Mouse (Mus musculus) heart, embryonic 11.5 days (tissue): Measurements from ENCODE around the gene Med22. TPM values are rescaled to one million over a fixed set of nuclear protein-coding genes. Genes with fewer than 3 reads are reported as not detected.

ENCODE experiments used
- ATAC-seq: fragments of 200-750 bp; cut with Nextera tagmentation; replicated peaks from 2 replicates; pipeline ENCODE4 v1.8.0; 2017; ENCODE audit warnings: moderate library complexity; ENCODE audit not compliant: insufficient number of reproducible peaks, low FRiP score, low TSS enrichment
- H3K27ac ChIP-seq: fragments of 300-500 bp; sonication (generic); 2 replicates; pipeline ENCODE4 v1.5.1; 2014; ENCODE audit warnings: mild to moderate bottlenecking, low read depth, low read length
- H3K27me3 ChIP-seq: fragments of 300-500 bp; sonication (generic); 2 replicates; pipeline ENCODE4 v1.6.1; 2014; ENCODE audit warnings: mild to moderate bottlenecking, low read length, mixed read lengths; ENCODE audit not compliant: control insufficient read depth, insufficient read depth
- H3K36me3 ChIP-seq: fragments of 300-500 bp; sonication (generic); 2 replicates; pipeline ENCODE4 v1.6.1; 2014; ENCODE audit warnings: mild to moderate bottlenecking, low read length, moderate library complexity, mixed read lengths; ENCODE audit not compliant: control insufficient read depth, insufficient read depth
- H3K4me1 ChIP-seq: fragments of 300-500 bp; sonication (generic); 2 replicates; pipeline ENCODE4 v1.6.1; 2014; ENCODE audit warnings: low read length; ENCODE audit not compliant: control insufficient read depth, insufficient read depth
- H3K4me2 ChIP-seq: fragments of 300-500 bp; sonication (generic); 2 replicates; pipeline ENCODE4 v1.6.1; 2014; ENCODE audit warnings: mild to moderate bottlenecking, moderate library complexity
- H3K4me3 ChIP-seq: fragments of 300-500 bp; sonication (generic); 2 replicates; pipeline ENCODE4 v1.5.1; 2014; ENCODE audit warnings: low read depth, low read length
- H3K9ac ChIP-seq: fragments of 300-500 bp; sonication (generic); 2 replicates; pipeline ENCODE4 v1.6.1; 2014; ENCODE audit warnings: mild to moderate bottlenecking, low read depth, low read length, moderate library complexity
- H3K9me3 ChIP-seq: fragments of 300-500 bp; sonication (generic); replicated peaks from 2 replicates; pipeline ENCODE4 v1.6.1; 2016; ENCODE audit warnings: low read length; ENCODE audit not compliant: control insufficient read depth
- WGBS: fragments of 180-500 bp; shearing (Covaris S2); extraction: QIAGEN DNeasy Blood & Tissue Kit; methylation state at CpG from one replicate; pipeline ENCODE4 v1.1.7; 2014; ENCODE audit not compliant: insufficient replicate concordance; 5-methylcytosine and 5-hydroxymethylcytosine counted together
- polyA plus RNA-seq: library from polyadenylated mRNA; unstranded; fragments of >200 nt; fragmentation: Nextera tagmentation; extraction: Ambion mirVana; gene quantifications from 2 replicates; pipeline ENCODE4 v1.2.1, GENCODE M21; 2014

Gene Med22
- polyA plus RNA-seq, 1 experiment from 2014 or later = 29.1 TPM

GRCm38 (mm10) chr2:26912253-26912770 lies 1.8 kb upstream of the Med22 start:
- no peaks in the 10 kb centered on the region for H3K27me3 ChIP-seq
- peaks cover 23% of the 10 kb centered on the region for H3K4me1 ChIP-seq
- H3K9ac ChIP-seq = peak overlapping the region; percentile 97
- ATAC-seq = no peak
- H3K4me2 ChIP-seq = peak overlapping the region; percentile 82
- 68% methylated on average over 5 of the region's 5 CpGs for WGBS
- H3K4me3 ChIP-seq = peak overlapping the region; percentile 93
- no peaks in the 10 kb centered on the region for H3K9me3 ChIP-seq
- H3K27ac ChIP-seq = no peak overlapping the region
- H3K36me3 ChIP-seq = peaks cover 25% of the 10 kb centered on the region

GRCm38 (mm10) chr2:26910994-26911765 lies 703 bp upstream of the Med22 start:
- H3K36me3 ChIP-seq = peaks cover 28% of the 10 kb centered on the region
- H3K27me3 ChIP-seq = no peaks in the 10 kb centered on the region
- peak; percentile 37 for ATAC-seq
- peak overlapping the region; percentile 97 for H3K9ac ChIP-seq
- peak overlapping the region; percentile 86 for H3K27ac ChIP-seq
- H3K4me2 ChIP-seq = peak overlapping the region; percentile 82
- peak overlapping the region; percentile 93 for H3K4me3 ChIP-seq
- no peaks in the 10 kb centered on the region for H3K9me3 ChIP-seq
- peaks cover 17% of the 10 kb centered on the region for H3K4me1 ChIP-seq
- 3% methylated on average over 37 of the region's 37 CpGs for WGBS

GRCm38 (mm10) chr2:26909387-26909784 lies 1.1 kb downstream of the Med22 start:
- Histone ChIP-seq H3K4me2 (peak overlapping the region; percentile 81), H3K4me3 (peak overlapping the region; percentile 93), H3K9me3 (no peaks in the 10 kb centered on the region), H3K9ac (peak overlapping the region; percentile 85), H3K27me3 (no peaks in the 10 kb centered on the region), H3K36me3 (peaks cover 32% of the 10 kb centered on the region), H3K4me1 (peaks cover 17% of the 10 kb centered on the region), H3K27ac (no peak overlapping the region)
- ATAC-seq = no peak

GRCm38 (mm10) chr2:26908710-26909386 lies 1.6 kb downstream of the Med22 start:
- H3K9me3 ChIP-seq = no peaks in the 10 kb centered on the region
- H3K4me3 ChIP-seq = peak overlapping the region; percentile 93
- no peak overlapping the region for H3K27ac ChIP-seq
- WGBS = 82% methylated on average over 18 of the region's 18 CpGs
- H3K4me2 ChIP-seq = peak overlapping the region; percentile 81
- H3K27me3 ChIP-seq = no peaks in the 10 kb centered on the region
- no peak for ATAC-seq
- H3K4me1 ChIP-seq = peaks cover 20% of the 10 kb centered on the region
- H3K36me3 ChIP-seq = peaks cover 27% of the 10 kb centered on the region
- peak overlapping the region; percentile 30 for H3K9ac ChIP-seq

- no peak for ATAC-seq
- Histone ChIP-seq H3K4me1 (peaks cover 21% of the 10 kb centered on the region), H3K9me3 (no peaks in the 10 kb centered on the region), H3K9ac (no peak overlapping the region), H3K27me3 (no peaks in the 10 kb centered on the region), H3K27ac (no peak overlapping the region), H3K36me3 (peaks cover 13% of the 10 kb centered on the region), H3K4me2 (no peak overlapping the region), H3K4me3 (no peak overlapping the region)
- 70% methylated on average over 4 of the region's 4 CpGs for WGBS
These were observed 3.4 kb downstream of the Med22 start for GRCm38 (mm10) chr2:26907109-26907508.

- H3K4me2 ChIP-seq = no peak overlapping the region
- WGBS = 90% methylated on average over 3 of the region's 3 CpGs
- H3K9ac ChIP-seq = no peak overlapping the region
- no peaks in the 10 kb centered on the region for H3K9me3 ChIP-seq
- H3K4me1 ChIP-seq = peaks cover 22% of the 10 kb centered on the region
- no peak overlapping the region for H3K4me3 ChIP-seq
- no peaks in the 10 kb centered on the region for H3K27me3 ChIP-seq
- H3K36me3 ChIP-seq = peaks cover 10% of the 10 kb centered on the region; the same call in 1 of the 2 replicates
- H3K27ac ChIP-seq = no peak overlapping the region
- ATAC-seq = no peak
These were observed 4.0 kb downstream of the Med22 start for GRCm38 (mm10) chr2:26906431-26906830.

- H3K27ac ChIP-seq = no peak overlapping the region
- 78% methylated on average over 2 of the region's 2 CpGs for WGBS
- H3K9me3 ChIP-seq = no peaks in the 10 kb centered on the region
- peaks cover 10% of the 10 kb centered on the region; the same call in 1 of the 2 replicates for H3K36me3 ChIP-seq
- no peak overlapping the region for H3K4me3 ChIP-seq
- no peak for ATAC-seq
- no peak overlapping the region for H3K4me2 ChIP-seq
- no peaks in the 10 kb centered on the region for H3K27me3 ChIP-seq
- peaks cover 22% of the 10 kb centered on the region for H3K4me1 ChIP-seq
- no peak overlapping the region for H3K9ac ChIP-seq
These were observed 4.5 kb downstream of the Med22 start for GRCm38 (mm10) chr2:26905936-26906335.

- 16% methylated on average over 7 of the region's 7 CpGs for WGBS
- ATAC-seq = no peak
- no peaks in the 10 kb centered on the region for H3K9me3 ChIP-seq
- H3K36me3 ChIP-seq = peaks cover 19% of the 10 kb centered on the region
- peak overlapping the region; percentile 90 for H3K4me3 ChIP-seq
- H3K27ac ChIP-seq = peak overlapping the region; percentile 70
- H3K4me1 ChIP-seq = peaks cover 15% of the 10 kb centered on the region
- peak overlapping the region; percentile 89 for H3K9ac ChIP-seq
- H3K4me2 ChIP-seq = peak overlapping the region; percentile 86
- H3K27me3 ChIP-seq = no peaks in the 10 kb centered on the region
These were observed 7.2 kb downstream of the Med22 start for GRCm38 (mm10) chr2:26903311-26903710.
